Mouse (Mus musculus) bone marrow macrophage, adult 2 months (primary cell): ENCODE results near the gene Camsap2.

Experiments
- CTCF ChIP-seq: IDR thresholded peaks from 2 replicates; pipeline ENCODE4 v1.5.1; 2012; ENCODE audit warnings: low read depth, mild to moderate bottlenecking, low read length, moderate library complexity
- POLR2A ChIP-seq: IDR thresholded peaks from 2 replicates; pipeline ENCODE4 v1.6.1; 2012; ENCODE audit warnings: mild to moderate bottlenecking, low read depth, low read length, borderline replicate concordance

- TF ChIP-seq POLR2A (no peak), CTCF (no peak)
Observed at GRCm38 (mm10) chr1:136228328-136229039, 117.4 kb downstream of the Camsap2 start.
